Mouse (Mus musculus) fibroblast of lung, adult 2 months (primary cell): Measurements from ENCODE around the gene Olfr589.
"Not testable (repeated sequence)": the region's sequence is repeated elsewhere in the genome, so short reads cannot be mapped to it uniquely, and the experiment has no call there.

Experiments used
- DNase-seq: peaks from one replicate; pipeline ENCODE4 v3.0.0-alpha.2; 2011; ENCODE audit warnings: low read depth

The Olfr589 gene

GRCm38 (mm10) chr7:103156256-103156655, at the start of gene Olfr589:
Gene Olfr589, minus strand, starts transcription at chr7:103156356.
- DNase-seq, result no peak

- not testable (repeated sequence) for DNase-seq
Measured at GRCm38 (mm10) chr7:103184503-103184902, 28.3 kb upstream of the Olfr589 start, which contains the start of gene Olfr592. Gene Olfr592, plus strand, starts transcription at chr7:103184803.

GRCm38 (mm10) chr7:103178240-103178639, 22.1 kb upstream of the Olfr589 start, which contains the start of gene Olfr591:
Gene Olfr591, minus strand, starts transcription at chr7:103178340.
- no peak for DNase-seq

- no peak for DNase-seq
Measured at GRCm38 (mm10) chr7:103169697-103170096, 13.5 kb upstream of the Olfr589 start.

GRCm38 (mm10) chr7:103140579-103140978, 15.6 kb downstream of the Olfr589 start, which contains the start of gene Olfr588-ps1:
Gene Olfr588-ps1, plus strand, starts transcription at chr7:103140879.
- no peak for DNase-seq

- DNase-seq, result no peak
Measured at GRCm38 (mm10) chr7:103125538-103125937, 30.6 kb downstream of the Olfr589 start, which contains the start of gene Olfr586. Gene Olfr586, minus strand, starts transcription at chr7:103125638.

- DNase-seq, result no peak
Measured at GRCm38 (mm10) chr7:103119406-103119805, 36.8 kb downstream of the Olfr589 start.
